Mouse (Mus musculus) bone marrow macrophage, adult 2 months (primary cell): ENCODE measurements at regions not wholly inside any gene's neighbourhood (a gene's known extent, or its start where the extent isn't known, plus 50 kb on each side); places are given as distances from the start of the nearest gene placed in this dataset.

Experiments used
- H3K27ac ChIP-seq: 2 replicates; pipeline ENCODE4 v1.5.1; 2012; ENCODE audit warnings: low read depth, low read length; ENCODE audit not compliant: insufficient read depth
- H3K4me1 ChIP-seq: 2 replicates; pipeline ENCODE4 v1.6.1; 2012; ENCODE audit warnings: low read length; ENCODE audit not compliant: control insufficient read depth, insufficient read depth
- H3K4me3 ChIP-seq: 2 replicates; pipeline ENCODE4 v1.5.1; 2012; ENCODE audit warnings: mild to moderate bottlenecking, low read length, moderate library complexity; ENCODE audit not compliant: insufficient read depth
- CTCF ChIP-seq: IDR thresholded peaks from 2 replicates; pipeline ENCODE4 v1.5.1; 2012; ENCODE audit warnings: low read depth, mild to moderate bottlenecking, low read length, moderate library complexity
- POLR2A ChIP-seq: IDR thresholded peaks from 2 replicates; pipeline ENCODE4 v1.6.1; 2012; ENCODE audit warnings: mild to moderate bottlenecking, low read depth, low read length, borderline replicate concordance

DNA sequence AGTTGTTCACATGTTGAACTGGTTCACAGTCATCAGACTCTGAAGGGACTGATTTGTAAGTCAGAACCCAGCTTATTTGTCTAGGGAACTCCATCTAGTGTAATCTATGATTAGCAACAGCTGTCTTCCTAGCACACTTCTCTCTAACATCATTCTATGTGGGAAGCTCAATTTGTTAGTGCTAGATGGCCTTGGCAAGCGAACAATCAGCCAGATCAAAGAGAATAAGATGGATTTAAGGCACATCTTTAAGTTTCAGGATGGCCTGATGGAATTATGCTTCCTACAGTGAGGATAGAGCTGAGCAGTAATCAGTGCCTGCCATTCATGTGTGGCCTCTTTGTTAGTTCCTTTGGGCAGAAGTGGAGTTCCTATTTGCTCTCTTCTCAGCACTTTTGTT is 183.1 kb upstream of the Pdcd1 start:
- TF ChIP-seq CTCF, result no peak
- TF ChIP-seq POLR2A, result no peak
- Histone ChIP-seq H3K4me1 (no peaks in the 10 kb centered on the region), H3K4me3 (no peak overlapping the region), H3K27ac (no peak overlapping the region)

DNA sequence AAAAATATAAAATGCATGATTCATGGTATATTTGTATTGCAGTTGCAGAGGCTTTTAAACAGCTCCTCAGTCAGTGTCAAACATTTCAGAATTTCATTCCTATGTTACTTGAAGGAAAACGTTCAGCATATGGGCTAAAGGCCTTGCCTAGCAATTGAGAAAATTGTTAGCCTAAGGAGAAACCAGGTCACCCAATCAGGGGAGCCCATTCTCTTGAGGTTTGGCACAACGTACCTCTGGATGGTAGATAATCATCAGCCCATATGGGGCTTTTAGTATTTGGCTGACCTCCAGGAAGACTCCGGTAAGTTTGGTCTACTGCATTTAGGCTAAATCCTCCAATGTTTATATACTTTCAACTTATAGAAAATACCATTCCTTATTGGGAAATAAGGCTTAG is 168.7 kb upstream of the Pdcd1 start:
- Histone ChIP-seq H3K4me1 (no peaks in the 10 kb centered on the region), H3K27ac (no peak overlapping the region), H3K4me3 (no peak overlapping the region)
- TF ChIP-seq POLR2A (no peak), CTCF (no peak)

DNA sequence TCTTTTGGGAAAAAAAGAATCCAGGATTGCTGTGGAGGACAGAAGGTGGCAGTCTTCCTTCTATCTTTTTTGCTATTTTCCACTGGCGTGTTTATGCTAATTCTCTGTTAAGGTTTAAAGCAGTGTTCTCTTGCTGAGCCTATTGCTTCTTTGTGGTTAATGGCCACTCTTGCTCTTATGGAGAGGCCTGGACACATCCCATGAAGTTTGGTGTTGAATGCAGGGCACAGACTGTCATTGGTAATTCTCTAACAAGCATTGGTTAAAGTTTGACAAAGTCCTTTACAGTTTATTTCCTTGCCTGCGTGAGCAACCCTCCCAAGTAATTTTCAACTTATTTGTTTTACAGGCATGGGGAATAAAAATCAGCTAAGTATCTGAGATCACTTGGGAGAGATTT is 165.1 kb upstream of the Pdcd1 start:
- TF ChIP-seq CTCF, result no peak
- no peak for TF ChIP-seq POLR2A
- Histone ChIP-seq H3K4me1 (no peaks in the 10 kb centered on the region), H3K27ac (no peak overlapping the region), H3K4me3 (no peak overlapping the region)

DNA sequence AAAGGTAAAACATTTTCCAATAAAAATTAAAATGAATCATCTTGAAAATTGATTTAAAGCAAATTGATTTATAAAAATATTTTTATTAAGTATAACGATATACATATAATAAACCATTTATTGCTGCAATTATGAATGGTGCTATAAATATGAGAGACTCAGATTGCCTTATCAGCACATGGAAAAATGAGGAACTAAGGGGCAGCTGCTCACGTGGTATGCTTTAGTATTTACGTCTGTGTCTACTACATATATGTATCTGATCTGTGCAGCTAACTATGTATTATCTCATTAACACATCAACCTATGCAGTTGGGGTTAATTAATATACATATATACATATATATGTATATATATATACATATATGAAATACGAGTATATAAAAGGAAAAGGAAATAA is 156.6 kb upstream of the Pdcd1 start:
- TF ChIP-seq CTCF (no peak), POLR2A (no peak)
- no peak overlapping the region for H3K27ac ChIP-seq
- no peaks in the 10 kb centered on the region for H3K4me1 ChIP-seq
- no peak overlapping the region for H3K4me3 ChIP-seq

DNA sequence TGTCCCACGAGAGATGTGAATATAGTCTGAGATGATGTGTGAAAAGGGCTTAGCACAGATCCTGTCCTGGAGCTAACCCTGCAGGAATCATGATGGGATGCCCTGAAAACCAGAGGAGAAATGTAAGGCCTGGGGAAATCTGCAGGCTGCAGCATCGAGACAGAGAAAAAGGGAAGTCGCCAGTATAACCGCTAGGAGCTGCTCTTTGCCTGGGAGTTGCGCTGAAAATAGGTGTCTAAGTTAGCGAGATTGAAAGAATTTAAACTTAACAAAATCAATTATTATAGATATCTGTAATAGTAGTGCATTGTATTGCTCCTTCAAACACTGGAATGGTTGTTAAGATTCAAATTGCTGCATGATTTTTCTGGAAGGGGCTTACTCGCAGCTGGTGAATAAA is 155.5 kb upstream of the Pdcd1 start:
- no peaks in the 10 kb centered on the region for H3K4me1 ChIP-seq
- H3K27ac ChIP-seq, result no peak overlapping the region
- H3K4me3 ChIP-seq, result no peak overlapping the region
- no peak for TF ChIP-seq POLR2A
- TF ChIP-seq CTCF, result no peak

DNA sequence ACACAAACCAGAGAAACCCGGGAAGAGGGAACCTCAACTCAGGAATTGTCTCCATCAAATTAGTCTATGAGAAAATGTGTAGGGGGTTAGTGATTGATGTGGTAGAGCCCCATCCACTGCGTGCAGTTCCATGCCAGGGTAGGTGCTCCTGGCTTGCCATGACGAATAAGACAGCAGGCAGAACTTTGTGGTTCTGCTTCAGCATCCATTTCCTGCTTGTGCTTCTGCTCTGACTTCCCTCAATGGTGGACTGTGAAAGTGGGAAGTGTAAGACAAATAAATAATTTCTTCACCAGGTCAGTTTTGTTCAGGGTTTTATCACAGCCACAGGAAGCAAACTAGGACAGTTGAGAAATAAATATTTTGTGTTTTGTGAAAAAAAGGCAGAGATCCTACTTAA is 150.9 kb upstream of the Pdcd1 start:
- no peak for TF ChIP-seq CTCF
- TF ChIP-seq POLR2A, result no peak
- Histone ChIP-seq H3K4me1 (no peaks in the 10 kb centered on the region), H3K27ac (no peak overlapping the region), H3K4me3 (no peak overlapping the region)

DNA sequence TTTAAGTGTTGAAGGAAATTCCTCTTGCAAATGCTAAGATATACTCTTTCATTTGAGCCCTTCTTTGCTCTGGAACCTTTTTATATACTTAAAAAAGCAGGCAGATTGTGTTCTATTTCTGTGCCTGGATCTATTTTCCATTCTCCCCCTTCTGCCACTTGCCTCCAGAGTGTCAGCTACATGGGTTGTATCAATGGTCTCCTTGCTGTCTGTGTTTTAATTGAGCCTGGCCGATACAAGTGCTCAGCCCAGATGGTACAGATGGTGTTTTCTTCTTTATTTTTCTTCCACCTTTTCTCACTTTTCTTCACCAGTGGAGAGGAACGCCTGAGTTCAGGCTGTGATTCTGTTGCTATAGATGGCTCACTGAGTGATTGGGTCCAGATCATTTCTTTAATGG is 131.5 kb upstream of the Pdcd1 start:
- Histone ChIP-seq H3K27ac (no peak overlapping the region), H3K4me3 (no peak overlapping the region), H3K4me1 (no peaks in the 10 kb centered on the region)
- TF ChIP-seq POLR2A (no peak), CTCF (no peak)

DNA sequence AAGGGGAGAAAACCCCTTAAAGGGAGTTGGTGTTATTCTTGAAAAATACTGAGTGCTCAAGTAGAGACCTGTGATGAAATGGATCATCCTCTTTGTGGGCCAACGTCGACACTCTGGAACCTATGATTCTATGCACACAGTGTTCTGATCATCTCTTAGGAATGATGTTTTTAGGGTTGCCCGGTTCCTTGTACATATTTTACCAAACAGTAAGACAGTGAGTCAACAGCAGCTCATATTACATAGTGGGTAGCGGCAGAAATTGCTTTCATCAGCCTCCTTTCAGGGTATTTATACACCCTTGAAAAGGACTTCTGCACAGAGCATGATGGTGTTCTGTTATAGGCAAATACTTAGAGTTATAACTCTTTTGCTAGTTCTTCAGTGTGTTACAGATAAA is 97.6 kb upstream of the Pdcd1 start:
- Histone ChIP-seq H3K4me1 (no peaks in the 10 kb centered on the region), H3K4me3 (no peak overlapping the region), H3K27ac (no peak overlapping the region)
- TF ChIP-seq CTCF (no peak), POLR2A (no peak)

DNA sequence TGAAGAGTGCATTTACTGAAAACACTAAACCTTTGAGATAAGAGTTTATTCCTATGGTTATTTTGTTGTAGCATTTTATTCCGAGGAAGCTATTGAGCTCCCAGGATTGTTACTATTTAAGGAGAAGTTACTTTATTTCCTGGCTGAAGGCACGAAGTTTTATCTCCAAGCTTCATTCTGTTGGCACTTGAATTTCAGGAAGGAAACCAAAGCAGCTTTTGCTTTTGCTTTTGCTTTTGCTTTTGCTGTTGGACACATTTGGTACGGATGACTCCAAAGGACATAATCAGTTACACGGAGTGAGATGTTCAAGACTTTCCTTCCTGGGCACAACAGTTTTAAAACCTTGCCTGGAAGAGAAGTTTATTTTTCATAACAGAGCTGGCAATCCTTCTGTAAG is 94.7 kb upstream of the Pdcd1 start:
- Histone ChIP-seq H3K27ac (no peak overlapping the region), H3K4me1 (no peaks in the 10 kb centered on the region), H3K4me3 (peak overlapping the region; percentile 8; the same call in 1 of the 2 replicates)
- TF ChIP-seq CTCF (no peak), POLR2A (no peak)

DNA sequence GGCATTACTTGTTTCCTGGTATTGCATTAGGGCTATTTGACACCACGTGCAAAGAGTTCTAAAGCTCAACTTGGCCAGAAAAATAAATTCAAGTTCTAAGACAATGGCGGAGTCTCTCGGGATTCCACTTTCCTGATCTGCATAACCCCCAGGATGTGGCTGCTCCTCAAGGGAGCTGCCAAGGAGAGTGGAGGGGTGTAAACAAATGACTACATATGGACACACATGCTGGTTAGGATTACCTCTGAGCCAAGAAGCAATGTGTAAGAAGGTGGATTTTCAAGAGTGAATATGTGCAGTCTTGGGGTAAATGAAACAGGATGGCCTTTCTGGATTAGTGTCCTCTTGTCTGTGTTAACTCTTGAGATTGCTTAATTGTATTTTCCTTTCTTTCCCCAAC is 88.2 kb upstream of the Pdcd1 start:
- Histone ChIP-seq H3K27ac (no peak overlapping the region), H3K4me1 (no peaks in the 10 kb centered on the region), H3K4me3 (no peak overlapping the region)
- TF ChIP-seq POLR2A (no peak), CTCF (no peak)

DNA sequence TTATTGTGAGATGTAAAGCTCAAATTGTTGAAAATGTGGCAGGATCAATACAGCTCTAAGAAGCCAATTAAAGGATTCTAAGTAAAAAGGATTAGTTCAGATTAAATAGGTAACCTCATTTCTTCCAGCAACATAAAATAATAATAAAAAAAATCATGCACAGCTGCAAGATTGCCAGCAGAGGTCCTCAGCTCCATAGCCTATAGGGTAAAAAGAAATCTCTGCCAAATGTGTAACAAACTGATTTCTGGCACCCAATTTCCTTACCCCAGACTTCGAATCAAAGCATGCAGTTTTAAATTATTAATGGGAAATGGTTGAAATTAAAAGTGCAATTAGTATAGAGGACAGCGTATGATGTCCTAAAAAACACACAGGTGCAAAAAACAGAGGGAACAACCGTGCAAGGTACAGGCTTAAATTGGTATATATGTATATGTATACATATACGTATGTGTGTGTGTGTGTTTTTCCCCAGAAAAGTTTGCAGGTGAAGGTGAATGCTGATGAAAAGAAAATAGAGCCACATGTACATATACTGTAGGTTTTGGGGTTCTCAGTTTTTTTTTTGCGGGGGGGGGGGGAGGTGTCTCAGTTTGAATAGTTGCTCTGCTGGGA is 87.2 kb upstream of the Pdcd1 start:
- Histone ChIP-seq H3K27ac (no peak overlapping the region), H3K4me1 (no peaks in the 10 kb centered on the region), H3K4me3 (no peak overlapping the region)
- TF ChIP-seq CTCF, result no peak
- TF ChIP-seq POLR2A, result no peak
